Mouse (Mus musculus) layer of hippocampus, postnatal 25 days (tissue): ENCODE measurements around the gene Micu2. TPM values are rescaled to one million over a fixed set of nuclear protein-coding genes. Genes with fewer than 3 reads are reported as not detected.
A peak's percentile ranks its signal among the peaks of the same experiment; 100 is the strongest.
"Not testable (repeated sequence)": the region's sequence is repeated elsewhere in the genome, so short reads cannot be mapped to it uniquely, and the experiment has no call there.

ENCODE experiments used
- DNase-seq, 2 experiments: peaks; one replicate each; pipeline ENCODE4 v3.0.0; 2022; ENCODE audit warnings: mixed read lengths in 2 of 2, low spot score in 1 of 2; ENCODE audit errors: extremely low spot score in 1 of 2
- total RNA-seq, 2 experiments: library from RNA; stranded (reverse); gene quantifications; 2 replicates each; pipeline ENCODE4 v1.2.3; 2021

Micu2 gene
- total RNA-seq, 2 experiments from 2014 or later = 19.1 to 20.4 TPM

DNA sequence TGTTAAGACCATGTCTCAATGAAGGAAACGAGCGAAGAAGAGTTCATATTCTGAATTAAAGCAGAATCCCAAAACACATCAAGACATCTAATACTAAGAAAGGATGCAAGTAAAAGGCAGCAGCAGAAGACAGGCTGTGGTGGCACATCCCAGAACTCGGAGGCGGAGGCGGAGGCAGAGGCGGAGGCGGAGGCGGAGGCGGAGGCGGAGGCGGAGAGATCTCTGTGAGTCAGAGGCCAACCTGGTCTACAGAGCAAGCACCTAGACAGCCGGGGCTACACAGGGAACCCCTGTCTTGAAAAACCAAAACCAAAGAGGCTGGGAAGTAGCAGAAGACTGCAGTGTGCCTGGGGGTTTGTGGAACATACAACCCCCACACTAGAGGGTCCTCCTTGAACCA is 102.2 kb downstream of the Micu2 start:
- DNase-seq = no peak

DNA sequence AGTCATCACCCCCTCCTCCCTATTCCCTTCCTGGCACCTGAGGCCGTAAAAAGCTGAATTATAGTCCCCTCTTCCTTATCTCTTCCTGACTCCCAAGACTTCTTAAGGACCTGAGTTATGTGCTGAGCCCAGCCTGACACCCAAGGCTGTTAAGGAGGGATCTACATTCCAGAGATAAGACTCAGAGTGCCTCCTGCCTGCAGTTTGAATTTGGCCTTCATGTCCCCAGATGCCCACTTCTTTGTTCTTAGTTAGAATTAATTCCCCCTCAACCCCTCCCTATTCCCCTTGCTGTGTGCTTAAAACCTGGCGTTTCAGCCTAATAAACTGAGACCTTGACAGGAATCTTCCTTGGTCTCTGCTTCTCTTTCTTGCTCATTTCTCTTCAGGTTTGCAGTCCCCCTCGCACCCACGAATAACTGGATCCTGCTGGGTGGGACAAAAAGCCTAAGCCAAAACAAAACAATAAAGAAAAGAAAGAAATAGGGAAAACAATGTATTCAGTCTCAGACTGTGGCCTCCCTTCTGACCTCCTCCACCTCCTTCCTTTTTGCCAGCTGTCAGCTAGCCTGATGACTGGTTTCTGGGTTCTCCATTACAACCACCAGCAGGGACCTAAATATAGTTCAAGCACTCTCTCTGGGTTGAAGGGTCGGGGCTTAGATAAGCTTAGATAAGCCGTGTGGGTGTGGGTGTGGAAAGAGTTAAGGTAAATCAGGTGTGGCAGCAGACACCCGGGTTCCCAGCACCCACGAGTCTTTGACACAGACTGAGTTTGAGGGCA is 102.8 kb downstream of the Micu2 start:
- not testable (repeated sequence) for DNase-seq

DNA sequence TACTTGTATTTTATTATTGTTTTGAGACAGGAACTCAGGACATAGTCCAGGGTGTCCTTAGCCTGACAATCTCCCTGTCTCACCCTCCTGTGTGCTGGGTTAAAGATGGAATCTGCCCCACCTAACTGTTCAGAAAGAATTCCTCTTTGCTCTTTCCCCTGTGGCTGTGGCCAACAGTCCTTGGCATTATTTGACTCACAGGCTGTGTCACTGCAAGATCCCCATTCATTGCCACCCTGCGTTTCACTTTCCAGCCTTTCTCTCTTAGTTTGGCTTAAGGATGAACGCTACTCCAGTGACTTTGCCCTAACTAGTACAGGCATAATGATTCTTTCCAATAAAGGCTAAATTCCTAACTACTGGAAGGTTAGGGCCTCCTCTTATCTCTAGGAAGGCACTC is 104.7 kb downstream of the Micu2 start:
- no peak for DNase-seq

DNA sequence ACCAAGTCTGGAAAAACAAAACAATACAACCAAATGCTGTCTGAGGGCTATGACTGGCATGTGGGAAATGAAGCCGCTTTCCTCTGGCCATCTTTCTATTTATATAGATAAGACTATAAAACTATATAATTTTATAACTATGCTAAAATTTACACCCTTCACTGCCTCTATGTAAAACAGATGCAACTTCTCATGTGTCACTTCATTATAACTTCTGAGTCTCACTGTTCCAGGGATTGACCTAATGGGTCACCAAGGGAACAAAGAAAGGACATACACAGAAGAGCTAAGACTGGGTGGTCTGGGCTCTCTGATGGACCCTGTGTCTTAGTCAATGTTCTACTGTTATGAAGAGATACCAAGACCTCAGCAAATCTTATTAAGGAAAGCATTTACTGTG is 106.1 kb downstream of the Micu2 start:
- DNase-seq = no peak

DNA sequence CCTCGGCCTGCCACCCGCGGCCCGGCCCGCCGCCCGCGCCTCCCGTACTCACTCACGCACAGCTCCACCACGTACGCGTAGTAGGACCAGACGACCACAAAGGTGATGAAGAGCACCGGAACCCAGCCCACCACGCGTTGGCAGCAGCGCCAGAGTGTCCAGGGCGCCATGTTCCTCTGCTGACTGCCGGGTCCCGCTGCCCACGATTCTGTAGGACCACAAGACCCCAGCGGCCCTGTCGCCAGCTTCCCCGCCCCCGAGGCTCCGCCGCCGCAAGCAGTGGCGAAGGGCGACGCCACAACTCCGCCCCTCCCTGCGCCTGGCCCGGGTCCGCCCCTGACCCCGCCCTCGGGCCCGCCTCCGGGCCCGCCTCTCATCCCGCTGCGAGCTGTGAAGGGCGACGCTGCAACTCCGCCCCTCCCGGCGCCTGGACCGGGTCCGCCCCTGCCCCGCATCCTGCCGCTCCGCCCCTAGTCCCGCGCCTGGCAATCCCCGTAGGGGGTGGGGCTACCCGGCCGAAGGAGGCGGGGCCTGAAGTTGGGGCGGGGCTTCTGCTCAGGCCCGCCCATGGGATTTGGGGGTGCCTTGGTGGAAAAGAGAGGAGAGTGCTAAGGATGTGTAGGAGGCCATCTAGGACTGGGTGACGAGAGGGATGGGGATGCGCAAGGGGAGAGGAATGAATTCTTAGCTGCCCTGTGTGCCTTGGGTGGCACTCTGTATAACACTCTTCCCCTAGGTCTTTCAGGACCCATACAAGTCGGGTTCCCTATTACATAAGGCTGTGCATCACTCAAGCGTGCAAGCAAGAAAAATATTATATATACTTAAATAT is 108.8 kb downstream of the Micu2 start, which contains the start of gene Zdhhc20:
Gene Zdhhc20 (minus strand): TSS at position 266 of the 832 bp plus-strand sequence.
- DNase-seq = peak; percentile 80 to 91

DNA sequence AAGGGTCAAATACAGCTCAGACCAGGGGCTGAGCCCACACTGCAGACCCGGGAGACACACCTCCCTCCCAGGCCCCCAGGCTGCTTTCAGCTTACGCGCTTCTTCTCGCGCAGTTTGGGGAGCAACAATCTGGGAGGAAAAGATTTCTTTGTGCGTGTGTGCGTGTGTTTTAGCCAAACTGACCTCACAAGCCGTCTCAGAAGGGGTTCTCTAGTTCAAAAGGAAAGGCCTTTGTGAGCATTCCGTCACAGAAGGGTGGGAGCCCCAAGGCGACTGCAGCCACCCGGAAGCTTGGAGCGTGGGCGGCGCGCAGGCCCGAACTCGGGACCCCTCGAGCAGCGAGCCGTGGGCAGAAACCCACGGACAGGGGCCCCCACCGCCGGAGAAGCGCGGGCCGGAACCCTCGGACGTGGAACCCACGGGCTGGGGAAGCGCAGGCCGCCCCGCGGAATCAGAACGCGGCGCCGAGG is 109.5 kb downstream of the Micu2 start:
- peak in 1 of 2 experiments; percentile 16 for DNase-seq

DNA sequence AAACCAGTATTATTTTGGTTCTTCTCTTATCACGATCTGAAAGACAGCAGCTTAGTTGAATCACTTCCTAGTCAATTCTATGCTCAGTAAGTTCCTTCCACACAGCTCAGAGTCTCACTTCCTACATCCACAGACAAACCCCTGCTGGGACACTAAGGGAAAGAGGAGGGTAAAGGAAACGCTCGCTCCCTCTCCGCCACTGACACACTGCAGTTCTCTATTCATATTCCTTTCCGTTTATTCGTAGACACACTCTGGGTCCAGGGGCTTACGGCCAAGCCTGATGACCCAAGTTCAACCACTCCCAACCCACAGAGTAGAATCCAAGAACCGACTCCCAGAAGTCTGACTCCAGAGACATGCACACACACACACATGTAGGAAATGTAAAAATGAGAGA is 111.9 kb downstream of the Micu2 start:
- no peak for DNase-seq

DNA sequence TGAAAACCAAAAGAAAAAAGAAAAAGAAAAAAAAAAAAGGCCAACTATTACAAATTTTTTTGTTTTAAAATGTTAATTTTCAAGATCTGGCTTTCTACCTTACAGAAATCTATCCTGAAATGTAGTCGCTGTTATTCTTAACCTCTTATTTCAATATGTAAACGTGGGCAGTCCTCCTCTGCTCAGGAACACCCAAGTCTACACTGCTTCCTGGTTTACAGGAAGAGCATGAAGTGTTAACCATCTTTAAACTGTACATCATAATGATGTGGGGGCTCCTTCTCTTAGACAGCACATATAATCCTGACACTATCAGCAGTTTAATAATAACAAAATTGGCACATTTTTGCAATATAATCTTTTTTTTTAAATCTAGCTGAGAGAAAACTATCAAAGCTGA is 113.0 kb downstream of the Micu2 start:
- DNase-seq = no peak

DNA sequence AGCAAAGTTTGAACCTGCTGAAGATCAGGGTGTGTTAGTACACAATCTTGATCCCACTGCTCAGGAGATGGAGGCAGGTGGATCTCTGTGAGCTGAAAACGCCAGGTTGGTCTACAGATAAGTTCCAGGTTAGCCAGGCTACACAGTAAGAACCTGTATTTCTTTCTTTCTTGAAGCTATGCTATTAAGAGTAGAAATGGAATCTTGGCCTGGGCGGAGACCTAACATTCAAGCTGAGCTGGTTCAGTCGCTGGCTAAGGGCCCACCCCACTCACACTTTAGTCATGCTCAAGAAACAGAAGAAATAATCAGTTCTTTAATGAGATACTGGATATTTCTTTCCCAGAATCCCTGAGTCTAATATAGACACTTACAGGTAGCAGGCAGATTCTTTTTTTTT is 115.7 kb downstream of the Micu2 start:
- no peak for DNase-seq

DNA sequence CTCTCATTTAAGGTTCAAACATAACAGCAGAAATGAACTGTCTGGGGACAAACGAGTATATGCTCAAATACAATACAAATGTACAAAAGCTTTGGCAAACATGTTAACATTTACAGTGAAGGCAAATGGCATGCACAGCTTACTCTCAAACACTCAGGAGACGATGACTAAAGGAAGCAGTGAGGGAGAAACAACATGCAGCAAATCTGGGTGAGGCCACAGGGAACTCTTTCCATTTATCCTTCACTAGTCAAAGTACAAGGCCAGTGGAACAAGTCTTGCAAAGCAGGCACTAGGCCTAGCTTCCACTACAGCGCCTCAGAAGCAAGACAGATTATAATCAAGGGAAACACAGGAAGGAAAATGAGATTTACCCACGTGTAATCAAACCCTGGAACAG is 116.3 kb downstream of the Micu2 start:
- no peak for DNase-seq

DNA sequence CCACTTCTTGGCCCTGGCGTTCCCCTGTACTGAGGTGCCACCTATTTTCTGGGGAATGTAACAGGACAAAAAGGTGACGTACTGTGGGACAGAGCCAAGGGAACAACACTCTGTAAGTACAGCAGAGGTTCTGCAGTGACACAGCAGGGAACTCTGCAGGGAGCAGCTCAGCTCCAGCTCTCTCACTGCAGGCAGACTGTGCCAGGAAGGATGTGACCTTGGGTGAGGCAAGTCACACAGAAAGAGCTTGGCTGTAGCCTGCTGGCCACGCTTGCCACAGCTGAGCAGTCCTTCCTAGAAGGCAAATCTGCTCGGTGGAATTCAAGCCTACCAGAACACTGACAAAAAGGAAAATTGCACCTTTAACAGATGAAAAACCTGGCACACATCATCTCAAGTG is 117.3 kb downstream of the Micu2 start:
- DNase-seq = no peak

DNA sequence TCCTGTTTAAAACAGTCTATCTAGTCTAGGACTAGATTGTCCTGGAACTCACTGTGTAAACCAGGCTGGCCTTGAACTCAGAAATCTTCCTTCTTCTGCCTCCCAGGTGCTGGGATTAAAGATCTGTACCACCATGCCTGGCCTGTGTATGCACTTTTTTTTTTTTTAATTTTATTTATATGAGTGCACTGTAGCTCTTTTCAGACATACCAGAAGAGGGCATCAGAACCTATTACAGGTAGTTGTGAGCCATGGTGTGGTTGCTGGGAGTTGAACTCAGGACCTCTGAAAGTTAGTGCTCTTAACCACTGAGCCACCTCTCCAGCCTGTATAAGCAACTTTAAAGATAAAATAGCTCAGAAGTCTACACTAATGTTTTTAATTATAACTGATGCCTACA is 118.0 kb downstream of the Micu2 start:
- DNase-seq = no peak

DNA sequence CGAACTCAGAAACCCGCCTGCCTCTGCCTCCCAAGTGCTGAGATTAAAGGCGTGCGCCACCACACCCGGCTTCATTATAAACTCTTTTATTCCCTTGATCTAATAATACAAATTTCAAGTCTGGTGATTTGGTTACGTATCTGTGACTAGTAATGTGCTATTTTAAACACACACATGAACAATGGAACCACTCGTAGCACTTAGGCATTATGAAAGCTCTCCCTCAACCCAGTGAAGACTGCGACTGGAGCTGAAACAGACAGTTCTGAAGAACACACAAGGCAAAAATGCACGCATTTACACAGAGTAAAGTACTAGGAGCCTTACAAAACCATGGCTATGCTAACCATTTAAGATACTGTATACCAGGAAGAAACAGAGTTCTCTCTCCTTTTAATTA is 121.1 kb downstream of the Micu2 start:
- no peak for DNase-seq

DNA sequence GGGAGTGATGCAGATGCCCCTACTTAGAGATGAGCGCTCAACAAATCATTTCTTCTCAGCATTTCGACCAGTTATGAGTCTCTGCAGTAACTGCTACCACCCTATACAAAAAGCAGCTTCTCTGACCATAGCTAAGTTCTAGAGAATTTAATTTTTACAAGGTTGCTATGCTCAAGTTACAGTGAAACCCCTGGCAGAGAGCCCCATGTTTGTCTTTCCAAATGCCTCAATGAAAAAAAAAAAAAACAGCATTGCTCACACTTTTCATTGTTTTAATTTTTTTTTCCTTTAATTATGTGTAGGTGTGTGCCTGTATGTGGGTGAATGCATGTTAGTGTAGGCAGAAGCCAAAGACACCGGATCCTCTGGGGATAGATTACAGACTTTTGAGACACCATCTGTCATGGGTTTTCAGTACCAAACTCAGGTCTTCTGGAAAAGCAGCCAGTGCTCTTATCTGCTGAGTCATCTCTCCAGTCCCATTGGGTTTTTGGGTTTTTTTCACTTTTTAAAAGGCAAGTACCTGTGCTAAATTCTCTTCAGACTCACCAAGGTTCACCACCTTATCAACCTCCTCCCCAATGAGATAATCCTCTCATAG is 132.3 kb downstream of the Micu2 start:
- DNase-seq = no peak

Other genes starting within 250 kb of the Micu2 start
- gene Lats2, start 240.9 kb downstream of the Micu2 start, total RNA-seq = 10 to 100 TPM; 36.8 to 43.0 TPM
- 10 to 100 TPM; 42.8 to 50.1 TPM for gene Sap18, start 201.1 kb downstream of the Micu2 start, total RNA-seq
- gene Ska3, start 173.1 kb downstream of the Micu2 start, total RNA-seq = under 1 TPM; 0.63 to 0.81 TPM
- 10 to 100 TPM; 89.6 to 90.0 TPM for gene Mrpl57, start 173.0 kb downstream of the Micu2 start, total RNA-seq
- gene Zdhhc20, start 109.0 kb downstream of the Micu2 start, total RNA-seq = 10 to 100 TPM; 33.1 to 35.5 TPM
- gene Fgf9, start 71.3 kb upstream of the Micu2 start, total RNA-seq = 10 to 100 TPM; 15.5 to 18.6 TPM